Mouse (Mus musculus) urinary bladder, postnatal 10 days (tissue): ENCODE results near the gene Apol8.

ENCODE experiments used
- DNase-seq: peaks from one replicate; pipeline ENCODE4 v3.0.0; 2022; ENCODE audit warnings: low spot score

Gene Apol8

DNA sequence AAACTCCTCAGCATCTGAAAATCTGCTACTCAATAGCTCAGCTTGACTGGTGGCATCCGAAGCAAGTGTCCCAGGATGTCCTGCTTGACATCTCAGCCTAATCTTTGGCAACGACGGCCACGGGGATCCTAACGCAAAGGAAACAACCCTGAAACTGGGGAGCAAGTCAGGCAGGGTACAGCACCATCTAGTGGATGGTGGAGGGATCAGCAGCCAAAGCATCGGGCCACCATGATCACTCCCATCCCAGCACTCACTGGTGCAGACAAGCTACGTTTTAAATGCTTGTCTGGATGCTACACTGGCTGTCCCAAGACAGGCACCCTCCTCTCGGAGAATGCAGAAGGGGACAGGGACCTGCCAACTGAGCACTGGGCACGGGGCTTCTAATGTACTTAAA is at the start of gene Apol8:
Gene Apol8 (minus strand): TSS at position 156 of the 400 bp plus-strand sequence.
- no peak for DNase-seq

DNA sequence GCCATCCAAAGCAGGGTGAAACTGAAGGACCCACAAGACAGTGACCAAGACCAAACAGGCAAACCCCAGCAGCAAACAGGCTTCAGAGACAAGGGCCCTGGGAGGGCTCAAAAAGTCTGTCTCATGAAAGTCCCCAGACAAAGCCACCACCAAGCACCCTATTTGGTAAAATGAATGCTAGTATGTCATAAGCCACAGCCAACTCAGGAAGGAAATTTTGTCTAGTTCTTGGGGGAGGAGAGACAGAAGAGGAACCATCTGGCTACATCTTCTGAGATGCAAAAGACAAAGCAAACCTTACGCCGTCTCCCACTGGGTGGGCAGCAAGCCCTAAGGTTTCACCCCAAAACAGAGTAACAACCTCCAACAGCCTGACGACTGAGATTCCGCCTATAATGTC is 48.9 kb upstream of the Apol8 start:
- DNase-seq: no peak

DNA sequence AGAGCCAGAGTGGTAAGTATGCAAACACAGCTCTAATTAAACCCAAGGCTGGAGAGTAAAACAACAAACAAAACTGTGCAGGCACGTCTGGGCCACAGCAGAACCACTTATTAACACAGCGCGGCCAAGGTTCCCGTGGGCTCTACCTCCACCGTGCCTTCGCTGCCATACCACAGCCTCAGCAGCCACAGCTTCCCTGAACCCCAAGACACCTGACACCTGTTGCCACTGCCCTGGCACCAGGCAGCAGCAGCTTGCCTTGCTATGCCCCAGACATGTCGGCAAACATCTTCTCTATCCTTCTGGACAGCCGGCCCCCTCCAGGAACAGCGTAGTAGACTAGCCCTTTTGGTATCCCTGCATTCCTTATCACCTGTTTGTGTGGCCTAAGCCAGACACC is 48.1 kb upstream of the Apol8 start:
- DNase-seq: no peak

DNA sequence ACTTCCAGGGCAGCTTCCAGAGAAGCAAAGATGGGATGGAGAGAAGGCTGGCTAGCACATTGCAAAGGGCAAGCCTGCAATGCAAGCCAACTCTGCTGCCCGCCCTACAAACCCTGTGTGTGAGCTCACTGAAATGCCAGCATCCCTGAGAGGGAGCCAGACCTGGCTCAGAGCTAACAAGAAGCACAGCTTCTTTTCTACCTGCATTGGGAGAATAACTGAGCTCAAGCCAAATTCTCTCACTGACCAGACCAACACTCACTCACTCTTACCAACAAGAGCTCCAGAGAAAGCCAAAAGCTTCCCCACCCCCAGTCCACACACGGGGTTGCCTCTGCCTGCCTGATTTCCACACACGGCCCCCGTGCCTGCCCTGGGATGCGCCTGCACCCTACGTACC is 47.7 kb upstream of the Apol8 start:
- DNase-seq: no peak

DNA sequence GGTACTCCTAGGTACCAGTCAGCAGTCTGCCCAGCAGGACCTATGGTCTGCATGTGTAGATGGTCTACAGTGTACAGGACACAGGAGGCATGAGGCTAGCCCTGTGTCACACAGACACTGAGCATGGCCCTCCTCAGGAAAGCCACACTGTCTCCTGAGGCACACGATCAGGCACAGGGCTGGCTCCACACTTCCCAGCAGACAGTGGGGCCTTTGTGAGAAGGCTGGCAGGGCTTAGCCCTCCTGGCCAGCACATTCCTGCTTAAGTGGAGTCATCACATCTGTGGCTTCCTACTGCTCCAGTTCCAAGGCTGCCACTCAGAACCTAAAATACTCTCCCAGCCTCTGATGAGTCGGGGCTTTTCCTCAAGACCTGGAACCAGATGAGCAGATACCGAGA is 46.9 kb upstream of the Apol8 start:
- no peak for DNase-seq

DNA sequence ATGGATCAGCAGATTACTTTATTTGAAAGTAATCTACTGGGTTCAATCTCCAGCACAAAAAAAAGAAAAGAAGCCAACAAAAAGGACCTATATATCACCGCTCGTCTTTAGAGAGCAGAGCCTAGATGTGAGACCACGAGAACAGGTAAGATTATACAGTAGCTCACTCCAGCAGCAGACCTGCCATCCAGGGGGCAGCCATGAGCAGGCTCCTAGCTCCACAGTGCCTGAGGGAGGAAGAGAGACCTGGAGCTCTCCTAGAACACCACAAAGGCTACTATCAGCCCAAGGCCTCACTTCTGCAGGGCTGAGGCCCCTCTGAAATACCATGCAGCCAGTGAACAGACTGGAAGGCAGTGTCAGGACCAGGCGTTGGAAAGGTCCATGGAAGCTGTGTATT is 46.2 kb upstream of the Apol8 start:
- DNase-seq: no peak

DNA sequence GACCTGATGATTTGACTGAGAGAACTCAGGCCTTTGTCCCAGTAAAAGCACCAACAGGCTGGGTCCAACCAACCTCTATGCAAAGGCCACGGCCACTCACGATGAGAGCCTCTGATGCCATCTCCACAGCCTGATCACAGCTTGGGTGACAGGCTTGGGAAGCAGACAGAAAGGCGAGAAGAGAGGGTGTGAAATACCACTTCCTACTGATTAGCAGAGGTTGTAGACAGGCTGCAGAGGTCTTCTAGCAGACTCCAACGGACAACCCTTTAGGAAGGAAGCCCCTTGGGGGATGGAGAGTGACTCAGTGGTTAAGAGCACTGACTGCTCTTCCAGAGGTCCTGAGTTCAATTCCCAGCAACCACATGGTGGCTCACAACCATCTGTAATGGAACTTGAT is 44.4 kb upstream of the Apol8 start:
- DNase-seq: no peak

DNA sequence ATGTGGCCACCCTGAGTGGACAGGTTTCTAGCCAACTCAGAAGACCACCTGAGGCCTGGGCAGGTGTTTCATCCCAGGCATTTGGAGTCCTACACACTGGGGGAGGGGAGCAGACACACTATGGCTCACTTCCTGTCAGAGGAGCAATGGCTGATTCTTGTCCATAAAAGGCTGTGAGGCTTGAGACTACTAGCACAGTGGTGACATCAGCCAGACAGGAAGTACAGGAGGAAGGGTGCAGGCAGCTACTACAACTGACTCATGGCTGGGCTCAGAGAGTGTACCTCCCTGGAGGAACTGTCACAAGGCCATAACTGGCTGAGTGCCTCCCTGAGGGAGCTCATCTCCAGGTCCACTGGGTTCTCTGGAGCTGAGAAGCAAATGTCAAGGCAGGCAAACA is 43.7 kb upstream of the Apol8 start:
- no peak for DNase-seq

DNA sequence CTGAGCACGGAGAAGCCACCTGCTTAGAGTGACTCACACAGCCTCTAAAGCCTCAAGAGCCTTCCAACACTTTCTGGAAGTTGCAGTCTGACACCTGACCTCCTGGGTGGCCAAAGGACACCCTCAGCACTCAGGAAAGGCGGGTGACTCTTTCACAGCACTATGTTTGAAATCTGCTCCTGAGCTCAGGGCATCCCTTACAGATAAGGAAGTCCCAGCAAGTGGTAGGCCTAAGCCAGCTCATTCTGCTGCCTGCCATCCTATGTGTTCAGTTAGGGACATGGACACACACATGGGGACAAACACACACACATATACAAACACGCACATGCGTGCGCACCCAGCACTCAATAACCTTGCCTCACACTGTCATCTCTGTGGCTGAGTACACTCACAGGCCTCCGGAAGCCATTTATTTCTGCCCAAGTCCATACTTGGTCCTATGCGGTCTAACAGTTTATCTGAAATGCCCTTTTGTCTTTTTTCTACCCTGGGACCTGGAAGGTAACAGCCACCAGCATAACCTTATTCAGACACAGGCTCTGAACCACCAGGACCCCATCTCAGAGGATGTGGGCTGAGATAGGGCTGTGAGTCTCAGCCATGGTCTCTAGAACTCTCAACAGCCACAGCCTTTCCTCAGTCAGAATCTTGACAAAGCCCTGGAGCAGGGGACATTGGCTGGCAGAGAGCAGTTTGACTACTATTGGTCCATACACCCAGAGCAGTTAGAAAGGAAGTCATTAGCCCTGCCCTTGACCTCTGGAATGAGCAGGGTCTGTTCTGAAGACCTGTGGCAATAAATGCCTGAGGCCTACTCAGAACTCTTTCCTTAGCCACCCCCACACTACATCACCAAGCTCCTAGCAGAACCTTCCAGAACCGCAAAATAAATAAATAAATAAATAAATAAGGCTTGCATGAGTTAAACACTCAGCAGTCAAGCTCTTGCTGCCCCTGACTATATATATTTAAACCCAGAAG is 43.0 kb upstream of the Apol8 start:
- DNase-seq: no peak

DNA sequence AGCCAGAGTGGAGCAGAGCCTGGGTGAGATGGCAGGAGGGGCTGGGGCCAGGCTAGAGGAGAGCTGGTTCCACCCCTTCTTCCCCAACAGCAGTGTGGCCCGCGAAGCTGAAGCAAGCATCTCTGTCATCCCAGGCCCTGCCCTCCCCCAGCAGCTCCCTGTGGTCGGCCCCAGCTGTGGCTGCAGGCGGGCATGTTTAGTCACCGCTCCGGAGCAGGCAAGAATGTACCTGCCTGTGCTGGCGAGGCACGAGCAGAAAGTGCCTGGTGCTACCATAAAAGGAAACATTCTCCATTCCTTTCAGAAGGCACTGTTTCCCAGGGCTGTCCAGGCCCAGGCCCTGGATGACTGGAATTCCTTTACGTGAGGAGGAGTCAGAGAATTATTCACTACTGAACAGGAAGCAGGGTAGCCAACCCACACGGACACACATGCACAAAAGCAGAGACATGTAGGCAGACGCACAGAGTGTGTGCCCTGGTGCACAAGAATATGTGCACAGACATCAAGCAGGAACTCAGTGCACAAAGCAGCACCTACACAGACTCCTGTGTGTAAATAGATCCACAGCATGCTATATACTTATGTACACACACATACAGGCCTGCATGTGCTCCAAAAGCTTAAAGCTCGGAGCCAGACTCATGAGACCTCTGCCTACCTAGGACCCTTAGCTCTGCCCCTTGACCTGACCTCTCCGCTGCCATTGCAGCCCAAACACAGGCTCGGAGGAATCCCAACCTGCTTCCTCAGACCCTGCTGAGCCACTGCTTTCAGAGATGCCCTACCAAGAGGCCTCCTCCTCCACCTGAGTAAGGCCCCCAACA is 42.1 kb upstream of the Apol8 start:
- no peak for DNase-seq

DNA sequence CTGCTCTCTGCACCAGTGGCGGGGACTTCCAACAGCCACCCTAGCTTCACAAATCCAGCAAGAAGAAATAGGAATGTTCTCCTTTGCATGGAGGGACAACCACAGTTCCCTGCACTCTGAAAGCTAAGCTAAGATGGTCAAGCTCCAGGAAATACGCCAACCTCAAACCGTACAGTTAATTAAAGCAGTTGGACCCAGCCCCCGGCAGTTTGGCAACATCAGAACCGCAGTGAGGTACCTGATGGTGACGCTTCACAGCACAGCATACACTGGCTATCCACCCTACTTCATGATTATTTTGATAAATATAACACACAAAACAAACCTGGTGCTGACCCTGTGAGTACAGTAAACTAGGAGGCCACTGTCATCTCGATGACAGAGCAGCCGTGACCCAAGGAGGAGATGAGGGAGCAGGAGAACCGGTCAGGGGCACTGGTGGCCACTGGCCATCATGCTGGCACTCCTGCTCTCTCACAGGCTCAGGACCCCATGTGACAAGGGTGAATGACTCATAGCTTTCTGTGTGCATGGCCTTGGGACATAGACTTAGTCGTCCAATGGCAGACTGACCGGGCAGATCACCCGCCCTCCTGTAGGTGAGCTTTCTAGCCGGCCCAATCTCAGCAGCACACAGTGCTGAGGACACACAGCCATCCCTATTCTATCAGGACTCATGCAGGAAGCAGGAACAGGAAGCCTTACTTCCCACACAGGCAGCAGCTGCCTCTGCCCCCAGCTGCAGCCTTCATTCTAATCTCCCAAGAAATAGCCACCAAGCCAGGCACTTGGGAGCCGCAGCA is 41.0 kb upstream of the Apol8 start:
- no peak for DNase-seq

DNA sequence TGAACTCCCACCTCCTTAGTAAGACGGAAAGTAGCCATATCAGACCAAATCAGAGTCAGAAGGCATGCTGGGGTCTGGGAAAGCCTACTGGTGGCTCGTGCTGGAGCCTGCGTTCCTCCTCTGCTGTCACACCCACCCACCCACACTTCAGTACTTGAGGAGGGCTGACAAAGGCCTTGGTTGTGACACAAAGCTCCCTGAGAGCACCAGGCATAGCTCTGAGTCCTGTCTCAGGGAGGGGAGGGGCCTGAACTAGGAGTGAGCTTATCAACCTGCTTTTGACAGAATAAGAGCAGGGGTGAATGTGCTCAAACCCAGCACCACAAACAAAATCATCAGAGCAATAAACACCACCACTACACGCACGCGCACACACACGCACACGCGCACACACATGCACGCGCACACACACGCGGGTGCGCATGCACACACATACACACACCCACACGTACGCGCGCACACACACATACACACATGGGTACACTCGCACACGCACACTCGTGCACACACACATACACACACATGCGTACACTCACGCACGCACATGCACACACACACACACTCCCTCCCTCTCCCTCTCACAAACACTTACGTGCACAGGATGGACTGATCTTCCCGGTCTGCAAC is 39.7 kb upstream of the Apol8 start:
- DNase-seq: no peak

DNA sequence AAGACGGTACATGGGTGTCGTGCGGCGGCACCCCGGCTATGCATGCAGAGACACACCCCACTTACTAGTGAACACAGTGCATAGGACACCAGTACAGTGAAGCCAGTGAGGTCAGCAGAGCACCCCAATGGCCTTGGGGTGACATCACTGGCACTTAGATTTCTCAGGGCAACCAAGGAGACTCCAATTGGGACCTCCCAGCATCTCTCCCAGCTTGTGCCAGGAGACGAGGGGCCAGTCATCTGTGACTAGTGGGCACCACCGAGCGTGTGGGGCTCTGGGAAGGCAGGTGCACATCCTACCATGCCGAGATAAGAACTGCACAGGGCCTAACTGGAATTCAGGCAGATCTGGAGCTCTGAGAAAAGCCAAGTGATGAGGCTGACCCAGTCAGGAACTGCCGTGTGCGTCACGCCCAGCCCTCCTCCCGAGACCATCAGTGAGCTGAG is 38.1 kb upstream of the Apol8 start:
- DNase-seq: no peak

DNA sequence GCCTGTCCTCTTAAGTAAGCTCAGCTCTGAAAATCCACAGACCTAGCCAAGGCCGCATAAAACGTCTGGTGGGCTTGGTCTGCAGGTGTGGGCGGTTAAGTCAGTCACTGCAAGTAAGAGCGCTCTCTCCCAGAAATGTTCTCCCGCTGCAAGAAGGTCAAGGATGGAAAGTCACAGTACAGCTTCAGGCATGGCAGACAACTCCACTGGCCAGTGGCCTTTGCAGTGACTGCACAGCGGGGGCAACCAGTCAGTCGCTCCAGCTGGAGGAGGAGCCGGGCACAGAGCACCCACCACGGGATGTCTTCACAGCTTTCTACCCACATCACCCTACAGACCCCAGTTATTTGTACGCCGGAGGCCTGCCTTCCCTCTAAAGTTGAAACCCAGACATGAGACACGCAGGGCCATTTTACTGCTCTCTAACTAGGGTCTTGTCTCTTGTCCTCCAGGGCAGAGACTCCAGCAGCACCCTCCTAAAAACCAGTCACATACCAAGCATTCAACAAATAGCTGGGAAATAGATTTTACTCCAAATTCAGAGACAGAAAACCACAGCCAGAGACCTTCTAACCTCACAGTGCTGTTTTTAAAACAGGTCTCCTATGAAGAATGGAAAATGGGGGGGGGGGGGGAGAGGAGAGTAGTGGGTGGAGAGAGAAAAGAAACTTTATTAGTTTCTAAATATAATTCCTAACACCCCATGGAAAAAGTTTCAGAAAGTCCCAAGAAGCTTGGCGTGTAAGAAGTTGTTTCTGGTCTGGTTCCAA is 37.5 kb upstream of the Apol8 start:
- no peak for DNase-seq

DNA sequence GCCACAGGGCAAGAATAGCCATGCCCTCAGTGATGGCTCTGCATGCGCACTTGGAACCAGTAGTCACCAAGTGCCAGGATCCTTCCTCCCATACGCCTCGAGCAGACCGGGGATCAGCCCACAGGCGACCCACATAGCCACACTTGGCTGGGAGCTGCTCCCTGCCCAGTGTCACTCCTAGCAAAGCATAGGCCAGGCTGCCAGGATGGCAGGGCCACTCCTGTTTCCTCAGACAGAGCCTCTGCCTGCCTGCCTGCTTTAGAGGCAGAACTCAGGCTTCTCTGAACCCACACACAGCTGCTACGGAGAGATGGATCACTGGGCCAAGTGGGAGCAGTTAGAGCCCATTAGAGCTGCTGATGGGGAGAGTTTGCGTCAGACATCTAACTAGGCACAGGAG is 36.8 kb upstream of the Apol8 start:
- DNase-seq: no peak

DNA sequence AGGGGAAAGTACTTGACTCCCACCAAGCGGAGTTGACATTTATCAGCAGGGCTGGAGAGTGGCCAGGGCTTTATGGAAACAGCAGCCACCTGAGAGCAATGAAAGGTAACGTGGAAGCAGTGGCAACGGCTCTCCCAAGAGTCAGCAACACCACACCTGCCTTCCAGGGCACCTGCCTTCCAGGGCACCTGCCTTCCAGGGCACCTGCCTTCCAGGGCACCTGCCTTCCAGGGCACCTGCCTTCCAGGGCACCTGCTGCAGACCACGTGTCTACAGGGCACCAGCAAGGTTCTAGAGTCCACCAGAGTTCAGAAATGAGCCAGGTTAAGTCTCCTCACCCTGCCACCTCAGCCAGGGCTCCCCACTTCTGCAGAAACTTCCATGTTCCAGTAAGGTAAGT is 36.3 kb upstream of the Apol8 start:
- no peak for DNase-seq

DNA sequence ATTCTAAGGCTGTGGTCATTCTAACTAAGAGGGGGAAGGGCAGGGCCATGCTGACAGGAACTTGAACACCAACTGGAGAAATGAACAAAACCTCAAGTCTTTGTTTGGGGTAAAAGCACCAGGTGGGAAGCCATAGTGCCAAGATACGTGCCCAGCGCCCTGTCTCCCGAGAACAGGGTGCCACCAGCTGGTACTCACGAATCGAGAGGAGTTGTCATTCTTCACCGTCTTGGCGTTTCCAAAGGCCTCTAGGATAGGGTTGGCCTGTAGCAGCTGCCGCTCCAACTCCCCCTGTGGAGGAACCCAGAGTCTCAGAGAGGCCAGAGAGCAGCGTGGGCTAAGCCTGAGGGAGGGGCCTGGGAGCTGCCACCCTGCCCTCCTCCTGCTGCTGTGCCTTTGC is 35.3 kb upstream of the Apol8 start:
- no peak for DNase-seq

DNA sequence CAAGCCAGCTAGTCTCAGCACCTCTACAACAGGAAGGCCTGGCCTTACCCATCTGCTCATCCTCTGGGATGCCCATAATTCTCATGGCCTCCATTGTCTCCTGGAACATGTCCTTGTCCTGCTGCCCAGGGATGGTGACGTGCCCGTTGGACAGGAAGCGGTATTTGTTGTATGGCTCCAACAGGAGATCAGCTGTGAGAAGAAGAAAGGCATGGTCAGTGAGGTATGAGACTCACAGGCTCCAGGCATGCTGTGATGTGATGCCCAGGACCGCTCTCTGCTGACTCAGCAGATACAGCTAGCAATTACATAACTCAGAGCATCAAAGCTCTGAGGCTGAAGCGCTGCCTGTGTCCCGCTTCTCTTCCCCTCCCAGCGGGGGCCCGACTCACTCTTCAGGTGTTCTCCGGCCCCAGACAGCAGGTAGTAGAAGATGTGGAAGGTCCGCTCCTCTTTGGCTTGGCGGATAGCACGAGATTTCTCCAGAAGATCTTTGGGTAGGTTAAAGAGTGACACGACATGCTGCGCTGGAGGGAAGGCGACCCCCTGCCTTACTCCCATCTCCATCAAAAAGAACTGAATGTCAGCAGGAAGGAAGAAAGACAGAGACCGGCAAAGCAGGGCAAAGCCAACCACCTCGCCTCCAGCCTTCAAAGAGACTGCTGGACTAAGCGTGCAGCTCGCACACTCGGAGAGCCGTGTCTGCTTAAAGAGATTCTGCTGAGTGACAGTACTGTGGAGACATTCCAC is 34.0 kb upstream of the Apol8 start:
- no peak for DNase-seq

DNA sequence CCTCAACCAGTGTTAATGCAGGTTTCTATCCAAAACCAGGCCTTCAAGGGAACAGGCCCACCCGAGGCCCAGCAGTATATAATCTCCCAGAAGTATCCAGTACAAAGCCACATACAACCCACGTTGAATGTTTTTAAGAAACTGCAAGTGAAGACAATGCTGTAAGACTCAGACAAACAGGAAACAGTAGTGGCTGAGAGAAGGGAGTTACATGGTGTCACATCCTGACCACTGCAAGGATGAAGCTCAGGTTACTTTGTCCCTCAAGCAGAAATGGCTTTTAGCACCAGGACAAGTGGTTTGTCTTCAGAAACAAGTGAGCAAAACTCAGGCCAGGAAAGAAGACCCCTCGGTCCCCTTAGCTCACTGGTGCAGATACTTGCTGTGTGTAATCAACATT is 32.4 kb upstream of the Apol8 start:
- no peak for DNase-seq

DNA sequence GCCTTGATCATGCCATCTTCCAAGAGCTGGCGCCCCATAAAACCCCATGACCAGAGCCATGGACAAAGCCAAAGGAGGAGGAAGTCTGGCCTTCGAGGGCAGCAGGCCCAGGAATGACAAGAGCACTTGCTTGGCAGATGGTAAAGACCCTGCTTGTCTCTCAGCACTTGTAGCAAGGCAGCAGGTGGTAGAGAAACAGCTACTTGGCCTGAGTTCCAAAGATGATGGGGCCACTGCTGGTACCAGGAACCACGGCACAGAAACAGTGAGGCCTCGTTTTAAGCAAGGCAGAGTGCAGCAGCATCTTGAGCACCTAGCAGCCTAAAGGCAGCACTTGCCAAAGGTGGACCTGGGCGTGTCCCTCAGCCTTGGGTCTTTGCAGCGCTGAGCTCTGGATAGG is 31.6 kb upstream of the Apol8 start:
- no peak for DNase-seq
